Mouse (Mus musculus) adipocyte (in vitro differentiated cells): Measurements from ENCODE around the gene Zdhhc8.
"Not testable (repeated sequence)": the region's sequence is repeated elsewhere in the genome, so short reads cannot be mapped to it uniquely, and the experiment has no call there.

ENCODE experiments used
- DNase-seq: peaks from one replicate; pipeline ENCODE4 v3.0.0-alpha.2; 2016; ENCODE audit warnings: low spot score

Gene Zdhhc8

DNA sequence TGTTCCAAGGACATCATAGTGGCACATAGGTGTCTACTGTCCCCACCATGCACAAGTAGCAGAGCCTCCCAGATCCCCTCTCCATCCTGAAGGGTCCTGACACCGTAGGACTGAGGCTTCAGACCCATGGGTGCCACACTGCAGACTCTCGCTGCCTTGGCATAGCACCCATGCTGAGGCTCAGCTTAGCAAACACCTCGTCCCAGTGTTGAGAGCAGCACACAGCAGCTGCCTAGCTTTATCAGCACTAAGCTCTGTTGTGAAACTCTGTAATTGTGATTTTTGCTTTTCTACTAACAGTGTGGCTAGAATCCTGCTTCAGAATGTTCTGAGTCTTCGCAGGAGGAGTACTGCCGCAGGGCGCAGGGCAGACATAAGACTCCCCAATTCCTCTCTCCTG lies 37.1 kb downstream of the Zdhhc8 start:
- DNase-seq, result no peak

- not testable (repeated sequence) for DNase-seq
These were observed 39.4 kb downstream of the Zdhhc8 start for GRCm38 (mm10) chr16:18195561-18195960.

DNA sequence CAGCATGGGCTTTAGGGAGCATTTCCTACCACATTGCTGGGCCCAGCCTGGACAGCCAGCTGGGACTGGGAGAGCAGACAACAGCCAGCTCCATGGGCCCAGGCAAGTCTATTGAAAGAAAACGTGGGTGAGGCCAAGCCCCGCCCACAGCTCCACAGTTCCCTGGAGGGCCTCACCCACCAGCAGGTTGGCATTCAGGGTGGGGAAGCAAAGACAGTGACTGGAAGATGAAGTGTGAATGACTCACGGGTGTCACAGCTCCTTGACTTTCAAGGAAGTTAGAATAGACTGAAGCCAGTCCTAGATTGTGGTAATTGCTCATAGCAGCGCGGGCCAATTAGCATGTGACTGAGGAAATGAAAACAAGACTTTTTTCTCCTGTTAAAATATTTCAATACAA lies 39.9 kb downstream of the Zdhhc8 start:
- DNase-seq, result peak; percentile 22

DNA sequence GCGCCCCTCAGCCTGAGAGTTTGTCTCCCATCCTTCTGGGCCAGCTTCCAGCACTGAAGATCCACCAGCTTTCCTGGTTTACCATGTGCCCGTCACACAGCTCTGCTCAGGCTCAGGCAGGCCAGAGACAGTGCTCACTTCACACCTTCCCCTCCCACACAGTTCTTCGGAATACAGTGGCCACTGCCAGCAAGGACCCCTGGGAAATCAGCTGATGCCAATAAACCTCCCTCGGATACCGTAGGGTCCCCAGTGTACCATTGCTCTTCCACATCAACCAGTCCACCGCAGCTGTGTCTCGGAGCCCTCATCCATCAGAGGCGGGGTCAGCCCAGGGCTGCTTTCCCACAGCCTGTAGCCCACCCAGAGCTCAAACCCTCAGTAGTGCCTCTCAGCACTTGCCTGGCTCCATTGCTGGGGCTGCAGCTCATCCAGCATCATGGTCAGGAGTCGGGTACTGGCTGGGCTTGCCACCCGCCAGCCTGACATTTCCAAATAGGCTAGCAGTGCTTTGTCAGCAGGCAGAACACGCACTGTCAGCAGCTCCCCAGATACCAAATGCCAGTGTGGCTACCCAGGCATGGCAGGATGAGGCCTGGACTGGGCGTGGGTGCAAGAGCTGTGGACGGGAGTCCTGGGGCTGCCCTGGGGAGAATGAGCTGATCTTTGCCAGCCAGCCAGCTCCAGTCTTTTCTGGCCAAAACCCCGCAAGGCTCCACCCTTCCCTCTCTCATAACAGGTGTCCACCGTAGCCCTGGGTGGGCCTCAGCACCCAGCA lies 40.5 kb downstream of the Zdhhc8 start:
- no peak for DNase-seq

- DNase-seq, result peak; percentile 55
These were observed 43.9 kb downstream of the Zdhhc8 start for GRCm38 (mm10) chr16:18191006-18191405.

- DNase-seq, result no peak
These were observed 47.7 kb downstream of the Zdhhc8 start for GRCm38 (mm10) chr16:18187221-18187620.

- no peak for DNase-seq
These were observed 48.1 kb downstream of the Zdhhc8 start for GRCm38 (mm10) chr16:18186798-18187197.

DNA sequence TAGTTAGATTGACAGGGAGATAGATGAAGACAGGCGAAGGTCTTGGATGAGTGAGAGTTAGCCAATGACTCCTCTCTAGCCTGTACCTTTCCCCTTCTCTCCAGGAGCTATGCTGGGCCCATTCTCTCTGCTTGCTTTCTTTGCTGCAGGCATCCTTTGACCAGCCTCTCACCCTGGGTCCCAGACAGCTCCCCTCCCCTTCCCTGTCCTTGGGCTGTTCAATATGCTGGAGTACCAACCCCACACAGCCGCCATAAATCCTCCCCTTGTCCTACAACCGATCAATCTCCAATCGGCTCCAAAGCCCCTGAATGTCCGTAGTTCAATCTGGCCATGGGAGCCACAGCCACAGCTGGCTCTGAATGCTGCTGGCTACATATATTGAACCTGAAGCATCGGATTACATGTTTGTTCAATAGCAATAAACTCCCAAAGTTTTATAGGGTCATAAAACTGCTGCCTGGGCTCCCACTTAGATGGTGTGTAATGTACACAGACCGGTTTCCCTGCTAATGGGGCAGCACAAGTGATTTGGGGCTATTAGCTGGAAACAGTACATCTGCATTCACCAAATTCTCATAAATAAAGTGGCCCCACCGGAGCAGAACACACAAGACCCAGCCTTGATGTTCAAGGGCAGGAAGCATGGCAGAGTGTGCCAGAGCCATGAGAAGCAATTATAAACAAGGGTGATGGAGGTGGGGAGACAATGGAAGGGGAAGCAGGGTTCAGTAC lies 49.1 kb downstream of the Zdhhc8 start:
- no peak for DNase-seq

- no peak for DNase-seq
These were observed 52.2 kb downstream of the Zdhhc8 start for GRCm38 (mm10) chr16:18182766-18183165.

DNA sequence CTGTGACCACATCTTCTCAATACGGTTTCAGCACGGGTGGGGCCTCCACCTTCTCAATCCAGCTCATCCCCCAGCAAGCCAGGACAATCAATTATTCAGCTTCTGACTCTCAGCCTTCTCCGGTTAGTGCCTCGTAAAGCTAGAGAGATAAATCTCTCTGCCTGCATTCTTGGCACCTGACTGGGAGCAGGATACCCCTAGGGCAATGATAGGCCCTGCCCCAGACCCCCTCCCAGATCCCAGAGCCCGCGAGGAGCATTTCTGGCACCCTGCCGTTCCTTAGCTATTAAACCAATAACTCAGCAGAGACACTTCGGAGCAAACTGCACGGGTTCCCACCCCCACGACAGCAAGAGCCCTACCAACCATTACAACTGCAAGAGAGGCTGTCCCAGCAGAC lies 53.5 kb downstream of the Zdhhc8 start:
- DNase-seq, result no peak

DNA sequence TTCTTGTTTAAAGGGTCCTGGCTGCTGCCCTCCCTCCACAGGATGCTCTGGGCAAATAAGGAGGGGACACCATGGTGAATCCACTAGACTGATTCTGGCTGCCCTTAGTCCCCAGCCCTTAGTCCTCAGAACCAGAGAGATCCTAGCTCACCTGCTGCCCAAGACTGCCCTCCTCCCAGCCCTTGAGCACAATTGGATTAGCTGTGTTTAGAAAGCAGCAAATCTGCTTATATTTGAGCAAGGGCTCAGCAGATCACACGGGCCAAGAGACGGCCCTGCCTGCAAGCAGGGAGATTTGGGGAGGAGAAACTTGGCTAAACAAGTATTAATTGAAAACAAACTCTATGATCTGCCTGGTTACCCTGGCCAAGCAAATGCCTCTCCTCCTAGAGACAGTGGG lies 55.3 kb downstream of the Zdhhc8 start:
- no peak for DNase-seq

GRCm38 (mm10) chr16:18176758-18177157 lies 58.2 kb downstream of the Zdhhc8 start:
- DNase-seq, result peak; percentile 52

GRCm38 (mm10) chr16:18175817-18176541 lies 59.0 kb downstream of the Zdhhc8 start:
- DNase-seq, result peak; percentile 55

GRCm38 (mm10) chr16:18173788-18174187 lies 61.1 kb downstream of the Zdhhc8 start:
- no peak for DNase-seq

- no peak for DNase-seq
These were observed 61.7 kb downstream of the Zdhhc8 start for GRCm38 (mm10) chr16:18173231-18173630.

GRCm38 (mm10) chr16:18172266-18172855 lies 62.6 kb downstream of the Zdhhc8 start:
- peak; percentile 86 for DNase-seq
